Mouse (Mus musculus): Measurements from ENCODE around the gene Lzts3.

Gene Lzts3

DNA sequence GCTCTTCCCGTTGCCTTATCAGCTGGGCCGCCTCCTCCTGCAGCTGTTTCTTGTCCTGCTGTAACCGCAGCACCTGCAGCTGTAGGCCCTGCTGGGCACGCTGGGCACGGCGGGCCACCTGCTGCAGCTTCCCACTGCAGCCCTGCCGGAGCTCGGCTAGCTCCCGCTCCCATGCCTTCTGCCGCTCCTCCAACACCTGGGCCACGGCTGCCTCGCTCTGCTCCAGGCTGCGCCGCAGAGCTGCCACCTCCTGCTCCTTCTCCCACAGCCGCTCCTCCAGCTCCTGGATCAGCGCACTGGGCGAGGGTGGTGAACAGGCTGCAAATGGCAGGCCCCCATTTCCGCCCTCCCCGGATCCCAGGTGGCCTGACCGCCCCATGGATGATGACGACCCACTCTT is 6.8 kb downstream of the Lzts3 start:
- peak; percentile 17 for DNase-seq (ENCODE audit: low read depth, low spot score)

DNA sequence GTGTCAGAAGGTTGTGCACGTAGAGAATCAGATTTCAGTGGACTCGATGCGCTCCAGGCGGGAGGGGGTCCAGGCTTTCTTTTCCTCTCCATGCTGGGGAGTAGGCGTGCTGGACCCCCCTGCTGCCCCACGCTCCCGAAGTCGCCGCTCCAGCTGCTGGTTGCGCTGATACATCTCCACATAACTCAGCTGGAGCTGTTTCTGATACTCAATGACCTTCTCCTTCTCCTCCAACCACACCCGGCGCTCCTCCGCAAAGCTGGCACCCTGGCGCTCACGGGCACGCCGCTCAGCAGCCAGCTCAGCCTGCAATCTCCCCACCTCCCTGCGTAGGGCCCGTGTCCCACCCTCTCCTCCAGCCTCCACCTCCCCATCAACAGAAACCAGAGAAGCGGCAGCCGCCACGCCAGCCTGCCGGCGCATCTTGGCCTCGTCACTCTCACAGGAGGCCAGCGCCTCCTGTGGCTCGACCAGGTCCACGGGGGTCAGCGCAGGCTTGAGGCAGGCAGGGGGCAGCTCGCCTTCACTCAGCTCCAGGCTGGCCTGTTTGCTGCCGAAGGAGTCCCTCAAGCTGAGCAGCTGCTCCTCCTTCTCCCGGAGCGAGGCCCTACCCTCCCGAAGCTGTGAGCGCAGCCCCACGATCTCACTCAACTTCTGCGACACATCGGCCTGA is 7.7 kb downstream of the Lzts3 start:
- peak; percentile 53 for DNase-seq (ENCODE audit: low read depth, low spot score)

- peak; percentile 25 for DNase-seq (ENCODE audit: low read depth, low spot score)
These were observed 8.4 kb downstream of the Lzts3 start for GRCm38 (mm10) chr2:130634006-130634738.

DNA sequence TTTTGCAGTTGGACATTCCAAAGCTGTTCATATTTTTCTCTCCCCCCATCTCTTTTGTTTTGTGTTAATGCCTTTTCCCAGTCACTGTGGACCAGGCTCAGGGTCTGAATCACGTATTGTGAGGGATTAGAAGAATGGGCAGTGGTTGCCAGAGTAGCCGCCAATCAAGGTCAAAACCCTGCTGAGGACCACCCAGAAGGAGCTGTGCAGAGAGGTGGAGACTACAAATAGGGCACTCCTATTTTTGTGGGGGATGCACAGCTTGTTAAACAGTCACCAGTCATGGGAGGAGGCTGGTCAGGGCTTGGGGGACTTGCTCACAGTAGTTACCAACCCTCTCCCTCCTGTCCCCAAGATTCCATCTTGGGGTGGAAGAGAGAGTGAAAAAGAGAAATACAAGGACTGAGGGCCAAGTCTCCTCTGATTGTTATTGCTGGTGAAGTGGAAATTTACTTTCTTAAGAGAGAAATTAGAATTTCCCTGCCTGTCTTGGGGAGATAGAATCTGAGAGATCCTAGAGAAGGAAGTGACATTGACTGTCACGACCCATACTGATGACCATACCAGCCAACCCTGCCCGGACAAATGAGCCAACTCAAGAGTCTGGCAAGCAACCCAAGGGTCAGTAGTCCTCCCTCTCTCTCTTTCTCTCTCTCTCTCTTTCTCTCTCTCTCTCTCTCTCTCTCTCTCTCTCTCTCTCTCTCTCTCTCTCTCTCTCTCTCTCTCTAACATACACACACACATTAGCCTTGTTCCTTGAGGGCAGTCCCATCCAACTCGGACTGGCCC is 9.5 kb downstream of the Lzts3 start:
- peak; percentile 23 for DNase-seq (ENCODE audit: low read depth, low spot score)

- DNase-seq (ENCODE audit: low read depth, low spot score) = no peak
These were observed 10.2 kb downstream of the Lzts3 start for GRCm38 (mm10) chr2:130632416-130632815.

DNA sequence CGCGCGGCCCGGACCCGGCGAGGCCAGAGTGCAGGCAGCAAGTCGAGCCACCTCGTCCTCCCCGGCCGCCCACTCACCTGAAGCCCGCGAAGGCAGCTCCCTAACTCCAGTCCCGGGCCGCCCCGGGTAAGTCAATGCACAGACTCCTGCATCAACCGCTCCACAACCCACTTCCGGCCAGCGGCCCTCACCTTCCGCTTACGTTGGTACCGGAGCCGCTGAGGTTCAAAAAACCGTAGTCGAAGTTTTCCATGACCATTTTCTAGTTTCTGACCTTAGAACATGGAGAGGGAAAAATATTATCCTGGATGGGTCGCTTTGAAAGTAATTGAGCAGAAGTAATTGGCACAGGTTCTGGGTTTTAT is 12.8 kb downstream of the Lzts3 start, which contains the start of the genes Fastkd5 and Ubox5:
TSS of gene Fastkd5 (minus strand) at position 189 of the 365 bp plus-strand sequence.
TSS of gene Ubox5 (minus strand) at position 200 of the 365 bp plus-strand sequence.
- peak; percentile 79 for DNase-seq (ENCODE audit: low read depth, low spot score)

- DNase-seq (ENCODE audit: low read depth, low spot score) = no peak
These were observed 13.3 kb downstream of the Lzts3 start for GRCm38 (mm10) chr2:130629080-130629838.

GRCm38 (mm10) chr2:130628424-130628823 is 14.2 kb downstream of the Lzts3 start:
- no peak for DNase-seq (ENCODE audit: low read depth, low spot score)

DNA sequence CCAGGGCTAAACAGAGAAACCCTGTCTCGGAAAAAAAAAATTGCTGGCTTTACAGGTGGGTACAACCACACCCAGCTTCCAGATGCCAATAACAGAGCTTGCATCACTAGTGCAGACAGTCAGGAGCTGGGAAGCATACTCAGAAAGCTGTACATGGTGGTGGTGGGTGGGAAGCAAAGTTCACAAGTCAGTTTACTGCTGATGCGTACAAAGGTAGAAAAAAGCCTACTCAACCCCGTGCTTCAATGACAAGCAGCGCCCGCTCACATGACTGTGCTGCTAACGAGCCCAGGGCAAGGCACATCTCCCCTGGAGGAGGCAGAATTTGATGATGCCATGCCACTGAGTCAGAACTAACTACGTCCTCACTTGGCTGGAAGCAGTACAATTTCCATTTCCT is 23.6 kb downstream of the Lzts3 start:
- DNase-seq (ENCODE audit: low read depth, low spot score) = no peak

GRCm38 (mm10) chr2:130613091-130613490 is 29.5 kb downstream of the Lzts3 start:
- peak; percentile 16 for DNase-seq (ENCODE audit: low read depth, low spot score)

GRCm38 (mm10) chr2:130602195-130602594 is 40.4 kb downstream of the Lzts3 start:
- DNase-seq (ENCODE audit: low read depth, low spot score) = no peak

DNA sequence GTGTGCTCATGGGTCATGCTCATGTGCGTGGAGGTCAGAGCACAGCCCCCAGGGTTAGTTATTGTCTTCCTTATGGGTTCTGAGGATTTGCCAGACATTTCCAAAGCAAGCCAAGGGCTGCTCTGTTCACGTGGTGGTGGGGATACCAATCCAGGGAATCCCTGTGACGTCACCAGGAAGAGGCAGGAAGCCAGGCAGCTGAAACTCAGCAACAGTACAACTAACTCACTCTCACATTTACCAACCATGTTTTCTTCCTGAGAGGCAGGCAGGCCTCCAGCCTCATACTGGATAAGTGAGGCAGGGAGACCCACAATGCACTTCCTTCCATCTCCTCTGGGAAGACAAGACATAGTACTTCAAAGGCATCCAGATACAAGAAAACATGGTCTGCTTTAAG is 44.2 kb downstream of the Lzts3 start:
- no peak for DNase-seq (ENCODE audit: low read depth, low spot score)

DNA sequence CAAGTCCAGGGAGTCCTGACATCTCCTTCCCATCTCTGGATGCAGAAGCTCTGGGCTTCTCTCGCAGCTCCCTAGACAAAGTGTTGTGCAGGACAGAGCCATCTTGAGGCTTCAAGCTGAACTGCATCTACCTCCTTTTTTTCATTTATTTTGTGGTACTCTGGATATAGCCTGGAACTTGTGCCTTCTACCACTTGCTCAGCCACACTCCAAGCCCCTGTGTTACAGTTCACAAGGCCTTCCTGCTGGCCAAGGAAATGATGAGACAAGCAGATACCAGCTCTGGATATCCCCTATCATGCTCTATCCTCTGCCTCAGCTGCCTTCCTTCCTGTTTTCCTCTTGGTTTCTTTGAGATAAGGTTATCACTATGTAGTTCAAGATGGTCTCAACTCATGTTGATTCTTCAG is 45.0 kb downstream of the Lzts3 start:
- peak; percentile 48 for DNase-seq (ENCODE audit: low read depth, low spot score)

DNA sequence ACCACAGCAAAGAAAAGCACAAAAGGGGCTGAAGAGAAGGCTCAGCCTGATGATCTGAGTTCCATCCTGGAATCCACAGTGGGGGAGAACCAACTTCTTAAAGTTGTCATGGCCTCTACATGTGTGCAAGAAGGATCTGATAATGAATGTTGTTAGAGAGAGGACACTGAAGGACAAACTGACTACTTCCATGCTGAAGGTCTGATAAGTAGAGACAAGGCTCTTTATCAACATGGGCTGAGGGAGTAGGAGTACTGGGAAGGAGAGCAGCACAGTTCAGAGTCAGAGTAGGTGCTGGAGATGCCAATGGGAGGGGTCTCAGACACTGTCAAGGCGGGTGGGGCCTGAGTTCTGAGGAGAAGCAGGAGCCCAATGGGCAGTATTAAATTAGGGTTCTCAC is 47.0 kb downstream of the Lzts3 start:
- DNase-seq (ENCODE audit: low read depth, low spot score) = no peak

DNA sequence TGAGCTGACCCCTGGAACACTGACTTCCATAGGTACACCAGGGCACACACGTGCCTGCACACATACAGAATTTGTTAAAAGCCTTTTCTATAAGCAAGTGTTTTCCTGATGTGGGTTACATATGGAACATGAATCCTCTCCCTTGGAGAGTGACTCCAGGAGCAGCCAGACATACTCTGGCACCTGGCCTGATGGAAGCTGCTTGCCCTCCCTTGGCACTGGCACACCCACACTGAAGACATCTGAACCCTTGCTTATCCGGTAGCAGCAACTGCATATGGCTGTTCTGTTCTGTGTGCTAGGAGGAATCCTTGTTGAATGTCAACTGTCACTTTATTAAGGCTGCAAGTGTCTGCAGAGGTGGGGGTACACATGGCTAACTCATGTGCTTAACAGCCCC is 51.6 kb downstream of the Lzts3 start:
- no peak for DNase-seq (ENCODE audit: low read depth, low spot score)

GRCm38 (mm10) chr2:130589761-130590160 is 52.8 kb downstream of the Lzts3 start:
- no peak for DNase-seq (ENCODE audit: low read depth, low spot score)

GRCm38 (mm10) chr2:130589157-130589556 is 53.4 kb downstream of the Lzts3 start:
- no peak for DNase-seq (ENCODE audit: low read depth, low spot score)

GRCm38 (mm10) chr2:130588373-130588772 is 54.2 kb downstream of the Lzts3 start:
- DNase-seq (ENCODE audit: low read depth, low spot score) = no peak

DNA sequence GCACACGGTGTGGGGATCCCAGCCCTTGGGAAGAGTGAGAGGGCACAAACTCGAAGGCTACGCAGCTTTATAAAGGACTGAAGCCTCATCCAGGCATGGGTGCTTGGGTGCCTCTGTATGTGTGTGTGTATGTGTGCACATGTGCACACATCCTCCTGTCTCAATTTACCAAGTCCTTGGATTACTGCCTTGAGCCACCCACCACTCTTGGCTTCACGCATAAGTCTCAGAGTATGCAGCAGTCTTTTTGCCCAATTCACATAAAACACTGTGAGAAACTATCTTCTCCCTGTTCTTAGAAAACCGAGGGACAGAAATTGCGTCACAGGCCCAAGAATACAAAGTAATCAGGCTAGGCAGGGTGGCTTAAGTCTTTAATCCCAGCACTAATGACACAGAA is 56.6 kb downstream of the Lzts3 start:
- no peak for DNase-seq (ENCODE audit: low read depth, low spot score)

GRCm38 (mm10) chr2:130583902-130584560 is 58.6 kb downstream of the Lzts3 start:
- DNase-seq (ENCODE audit: low read depth, low spot score) = no peak

Data from mesoderm, embryonic 11.5 days (tissue).